Mouse (Mus musculus) c-Kit-positive CD71-positive TER-119-negative erythroid progenitor cells, embryonic 14.5 days (primary cell): ENCODE results near the gene Amd1.
"Not testable (repeated sequence)": the region's sequence is repeated elsewhere in the genome, so short reads cannot be mapped to it uniquely, and the experiment has no call there.

Source experiments
- DNase-seq: peaks from one replicate; pipeline ENCODE4 v3.0.0-alpha.2; 2013; ENCODE audit warnings: low read depth

The Amd1 gene

DNA sequence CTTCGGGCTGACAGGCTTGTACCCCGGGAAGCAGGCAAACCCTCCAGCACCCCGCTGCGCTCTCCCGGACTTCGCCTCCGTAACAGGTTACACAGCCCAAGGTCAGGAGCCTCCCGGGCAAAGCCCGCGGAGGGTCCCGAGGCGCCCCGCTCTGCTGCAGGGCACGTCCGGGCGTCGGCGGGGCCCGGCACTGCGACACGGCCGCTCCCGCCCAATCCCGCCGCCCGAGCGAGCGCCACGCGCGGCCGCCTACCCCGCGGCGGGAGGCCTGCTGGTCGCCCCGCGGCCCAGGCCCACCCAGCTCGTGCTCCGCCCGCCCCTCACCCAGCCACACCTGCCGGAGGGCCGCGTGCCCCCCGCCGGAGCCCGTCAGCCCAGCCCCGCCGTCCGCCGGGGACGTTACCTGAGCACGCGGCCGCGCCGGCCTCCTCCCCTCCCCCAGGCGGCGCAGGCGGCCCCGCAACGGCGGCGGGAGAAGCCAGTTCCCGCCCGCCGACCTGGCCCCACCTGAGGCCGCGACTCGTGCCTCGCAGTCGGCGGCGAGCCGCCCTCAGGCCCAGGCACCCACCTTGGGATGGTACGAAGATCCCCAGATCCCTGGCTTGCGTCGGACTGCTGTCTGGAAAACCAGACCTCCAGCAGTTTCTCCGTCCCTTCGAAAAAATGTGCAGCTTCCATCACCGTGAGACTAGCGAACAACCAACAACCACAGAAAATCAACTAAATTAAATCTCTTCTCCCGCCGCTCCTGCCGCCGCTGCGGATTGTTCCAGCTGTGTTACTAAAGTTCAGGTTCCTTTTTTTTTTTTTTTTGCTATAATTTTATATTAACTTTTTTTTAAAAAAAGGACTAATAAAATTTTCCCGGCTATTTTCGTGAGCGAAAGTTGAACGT, 558 bp downstream of the Amd1 start:
- DNase-seq: not testable (repeated sequence)

GRCm38 (mm10) chr10:40300648-40301171, 1.3 kb downstream of the Amd1 start:
- DNase-seq: peak; percentile 80

DNA sequence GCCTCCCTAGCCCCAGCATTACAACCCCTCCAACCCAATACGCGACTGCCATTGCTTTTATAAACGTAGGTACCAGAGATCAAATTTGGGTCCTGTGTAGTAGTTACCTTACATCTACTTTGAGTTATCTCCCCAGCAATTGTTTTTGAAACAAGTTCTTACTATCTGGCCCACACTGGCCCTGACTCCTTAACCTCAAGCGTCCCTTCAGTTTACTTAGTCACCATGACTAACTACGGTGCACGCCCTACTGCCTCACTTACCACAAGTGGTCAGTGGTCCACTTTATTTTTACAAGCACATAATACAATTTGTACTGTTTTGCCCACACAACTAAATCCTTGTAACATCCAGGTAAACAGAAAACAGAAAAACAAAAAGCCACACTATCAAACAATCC, 9.3 kb downstream of the Amd1 start:
- DNase-seq: no peak

DNA sequence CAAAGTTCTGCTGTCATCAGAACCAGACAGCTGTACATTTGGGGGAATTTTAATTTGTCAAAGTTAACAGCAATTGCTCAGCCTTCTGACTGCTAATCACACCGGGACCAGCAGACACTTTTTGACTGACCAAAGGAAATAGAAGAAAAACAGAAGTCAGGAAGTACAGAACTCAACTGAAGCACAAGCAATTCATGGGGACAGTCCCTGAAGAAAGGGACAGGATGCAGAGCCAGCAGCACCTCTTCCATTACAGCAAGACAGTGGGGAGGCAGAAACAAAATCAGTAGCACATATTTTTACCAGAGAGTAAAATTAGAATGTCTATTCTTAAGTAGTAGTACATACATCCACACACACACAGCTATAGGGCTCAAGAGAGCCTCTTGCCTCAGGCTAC, 15.2 kb downstream of the Amd1 start:
- no peak for DNase-seq

DNA sequence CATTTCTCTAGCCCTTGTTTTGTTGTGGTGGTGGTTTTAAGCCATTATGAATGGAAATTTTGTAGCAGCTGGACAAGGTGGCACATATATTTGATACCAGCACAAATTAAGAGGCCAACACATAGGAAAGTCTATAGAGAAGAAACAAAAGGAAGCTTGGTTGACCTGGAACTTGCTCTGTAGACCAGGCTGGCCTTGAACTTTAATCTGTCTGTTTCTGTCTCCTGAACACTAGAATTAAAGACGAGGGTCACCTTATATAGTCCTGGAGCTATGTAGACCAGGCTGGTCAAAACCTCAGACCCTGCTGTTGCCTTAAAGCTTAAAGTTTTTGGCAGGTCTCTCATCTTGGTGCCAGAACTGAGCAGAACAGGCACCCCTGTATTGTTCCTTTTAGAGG, 16.4 kb downstream of the Amd1 start:
- no peak for DNase-seq

GRCm38 (mm10) chr10:40284997-40285396, 17.0 kb downstream of the Amd1 start:
- no peak for DNase-seq

DNA sequence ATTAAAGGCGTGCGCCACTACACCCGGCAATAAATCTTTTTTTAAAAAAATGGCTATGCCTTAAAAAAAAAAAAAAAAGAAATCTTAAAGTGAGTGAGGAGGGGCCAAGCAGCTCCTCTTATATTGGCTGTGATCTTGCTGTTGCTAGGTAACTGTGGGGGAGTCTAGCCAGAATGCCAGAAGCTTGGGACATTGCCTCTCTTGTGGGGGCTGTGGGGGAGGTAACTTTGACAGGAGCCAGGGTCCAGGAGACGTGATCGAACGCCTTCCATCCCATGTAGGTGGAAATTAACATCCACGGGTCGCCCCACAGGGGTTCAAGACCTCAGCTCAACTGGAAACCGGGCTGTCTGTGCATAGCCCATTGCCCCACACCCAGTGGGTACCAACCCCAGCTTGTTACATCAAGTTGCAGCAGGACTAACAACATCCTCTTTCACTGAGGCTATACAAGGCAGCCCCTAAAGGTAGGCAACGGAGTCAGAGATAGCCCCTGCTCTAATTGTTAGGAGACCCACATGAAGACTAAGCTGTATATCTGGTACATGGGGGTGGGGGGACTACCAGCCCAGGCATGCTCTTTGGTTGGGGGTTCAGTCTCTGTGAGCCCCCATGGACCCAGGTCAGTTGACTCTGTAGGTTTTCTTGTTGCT, 17.7 kb downstream of the Amd1 start:
- no peak for DNase-seq

DNA sequence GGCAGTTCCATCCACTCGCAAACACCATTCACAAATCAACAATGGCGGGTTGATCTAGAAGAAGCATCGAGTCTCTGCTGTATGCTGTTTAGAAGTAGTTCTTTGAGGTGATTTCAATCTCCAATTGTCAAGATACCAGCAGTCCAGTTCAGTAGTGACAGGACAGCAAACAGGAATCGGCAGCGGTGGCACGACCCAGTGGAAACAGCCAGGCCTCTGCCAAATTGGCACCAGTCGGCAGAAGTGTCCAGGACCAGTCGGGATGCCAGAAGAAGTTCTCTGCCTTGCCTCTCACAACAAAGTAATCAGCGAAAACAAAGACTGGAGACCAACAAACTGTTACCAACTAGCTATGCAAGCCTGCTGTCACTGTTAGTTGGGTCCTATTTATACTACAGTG, 18.4 kb downstream of the Amd1 start:
- no peak for DNase-seq

DNA sequence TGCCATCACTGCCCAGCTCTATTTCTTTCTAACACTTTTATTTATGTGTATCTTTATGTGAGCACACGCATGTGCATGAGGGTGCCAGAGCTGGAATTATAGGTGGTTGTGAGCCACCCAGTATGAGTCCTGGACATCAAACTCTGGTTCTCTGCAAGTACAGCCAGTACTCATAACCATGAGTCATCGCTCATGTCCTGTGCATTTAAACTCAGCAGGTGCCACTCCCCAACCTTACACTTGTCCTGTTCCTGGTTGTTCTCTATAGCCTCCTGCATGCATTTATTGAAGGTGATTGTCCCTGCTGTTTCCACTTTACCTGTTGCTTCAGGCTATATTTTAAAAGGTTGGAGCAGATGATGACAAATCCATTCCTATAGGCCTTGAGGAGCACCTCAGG, 20.4 kb downstream of the Amd1 start:
- DNase-seq: no peak

GRCm38 (mm10) chr10:40278317-40278716, 23.7 kb downstream of the Amd1 start:
- no peak for DNase-seq

DNA sequence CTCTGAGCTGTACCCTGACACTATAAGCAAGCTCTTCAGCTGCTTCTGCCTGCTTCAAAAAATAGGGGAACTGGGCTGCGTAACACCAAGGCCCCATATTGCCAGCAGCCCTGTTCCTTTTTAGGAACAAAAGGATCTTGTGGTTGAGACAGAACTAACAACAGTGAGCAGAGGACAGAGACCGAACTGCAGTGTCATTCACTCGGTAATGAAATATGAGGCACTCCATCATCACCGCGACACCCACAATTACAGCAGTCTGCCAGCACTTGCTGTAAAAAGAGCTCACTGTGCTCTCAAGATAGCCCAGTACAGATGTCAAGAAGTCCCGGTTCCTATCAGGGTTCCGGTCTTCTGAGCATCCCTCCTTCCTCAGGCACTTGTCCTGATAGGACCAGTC, 26.0 kb downstream of the Amd1 start:
- no peak for DNase-seq

GRCm38 (mm10) chr10:40273938-40274337, 28.0 kb downstream of the Amd1 start:
- DNase-seq: peak; percentile 91

- DNase-seq: no peak
Measured at GRCm38 (mm10) chr10:40271216-40271615, 30.8 kb downstream of the Amd1 start.

DNA sequence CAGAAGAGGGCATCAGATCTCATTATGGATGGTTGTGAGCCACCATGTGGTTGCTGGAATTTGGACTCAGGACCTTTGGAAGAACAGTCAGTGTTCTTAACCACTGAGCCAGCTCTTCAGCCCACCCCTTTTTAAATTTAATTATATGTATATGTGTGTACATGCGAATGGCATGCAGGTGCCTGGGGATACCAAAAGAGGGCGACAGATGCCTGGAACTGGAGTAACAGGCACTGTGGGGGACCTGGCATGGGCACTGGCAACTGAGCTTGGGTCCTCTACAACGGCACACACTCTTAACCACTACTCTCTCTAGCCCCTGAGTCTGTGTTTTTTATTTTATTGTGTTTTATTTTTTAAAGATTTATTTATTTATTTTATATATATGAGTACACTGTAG, 37.1 kb downstream of the Amd1 start:
- no peak for DNase-seq

GRCm38 (mm10) chr10:40263691-40264090, 38.3 kb downstream of the Amd1 start:
- no peak for DNase-seq

GRCm38 (mm10) chr10:40262200-40262599, 39.8 kb downstream of the Amd1 start:
- DNase-seq: no peak

GRCm38 (mm10) chr10:40260305-40260704, 41.7 kb downstream of the Amd1 start:
- no peak for DNase-seq

- DNase-seq: peak; percentile 46
Measured at GRCm38 (mm10) chr10:40259542-40259941, 42.4 kb downstream of the Amd1 start.

- peak; percentile 81 for DNase-seq
Measured at GRCm38 (mm10) chr10:40258976-40259375, 43.0 kb downstream of the Amd1 start.

DNA sequence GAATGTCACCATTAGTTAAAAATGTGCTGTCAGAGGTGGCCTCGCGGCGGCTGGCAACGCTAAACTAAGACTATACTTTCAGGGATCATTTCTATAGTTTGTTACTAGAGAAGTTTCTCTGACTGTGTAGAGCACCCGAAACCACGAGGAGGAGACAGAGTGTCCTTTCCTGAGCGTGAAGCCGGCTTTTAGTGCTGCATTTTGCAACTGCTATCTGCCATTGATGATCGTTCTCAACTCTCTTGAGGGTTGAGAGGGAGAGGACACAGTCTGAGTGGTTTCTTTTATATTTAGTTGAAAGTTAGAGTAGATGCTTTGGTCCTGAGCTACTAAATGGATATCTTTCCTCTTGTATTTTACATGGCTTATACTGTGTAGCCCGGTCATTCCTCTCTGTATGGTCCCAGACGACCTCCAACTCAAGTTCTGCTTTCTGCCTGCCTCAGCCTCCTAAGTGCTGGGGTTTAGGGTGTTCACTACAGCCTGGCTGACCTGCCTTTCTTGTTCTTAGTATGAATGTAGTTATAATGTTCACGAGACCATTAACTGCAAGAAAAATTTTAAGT, 43.5 kb downstream of the Amd1 start:
- DNase-seq: peak; percentile 95

GRCm38 (mm10) chr10:40257414-40258255, 44.4 kb downstream of the Amd1 start, which contains the start of gene Gtf3c6:
Gtf3c6 (minus strand) TSS chr10:40258108.
- DNase-seq: peak; percentile 92

- peak; percentile 76 for DNase-seq
Measured at GRCm38 (mm10) chr10:40256716-40257115, 45.3 kb downstream of the Amd1 start.
